Mouse (Mus musculus) liver, embryonic 14.5 days (tissue): ENCODE measurements around the gene Foxa1.

Experiments used
- CTCF ChIP-seq: IDR thresholded peaks from 2 replicates; pipeline ENCODE4 v1.5.1; 2016; ENCODE audit warnings: antibody characterized with exemption, low read depth, control low read depth
- EP300 ChIP-seq: IDR thresholded peaks from 2 replicates; pipeline ENCODE4 v1.6.1; 2016; ENCODE audit warnings: antibody characterized with exemption, low read depth

DNA sequence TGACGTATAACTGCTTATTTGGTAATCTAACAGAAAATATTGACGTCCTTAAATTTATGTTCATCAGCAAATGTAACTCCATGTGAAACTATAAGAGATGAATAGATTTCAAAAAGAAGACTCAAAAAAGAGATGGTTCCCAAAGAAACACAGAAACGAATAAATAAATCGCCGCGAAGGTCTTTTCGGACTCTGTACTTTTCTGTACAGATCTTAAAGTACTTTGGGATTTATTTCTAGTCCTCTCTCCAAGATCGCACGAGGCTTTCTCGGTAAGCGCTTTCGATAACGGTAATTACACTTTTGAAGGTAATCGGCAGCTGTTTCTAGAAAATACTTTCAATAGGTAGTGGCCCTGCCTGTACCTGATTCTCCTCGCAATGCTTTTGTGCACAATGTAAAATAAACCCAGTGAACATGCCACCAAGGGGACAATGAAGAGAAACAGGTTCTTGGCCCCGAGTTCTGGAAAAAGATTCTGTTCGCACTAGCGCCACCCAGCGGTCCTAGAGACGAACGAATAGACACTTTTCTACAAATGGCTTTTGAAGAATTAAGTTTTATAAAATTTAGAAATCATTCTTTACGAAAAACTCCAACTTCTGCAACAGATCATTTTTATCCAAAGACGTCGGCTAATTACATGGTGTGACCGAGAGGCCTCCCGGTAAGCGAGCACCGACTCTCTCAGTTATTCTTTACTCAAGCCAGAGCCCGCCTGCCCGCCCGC lies 1.9 kb downstream of the Foxa1 start:
- peak; percentile 47 for TF ChIP-seq CTCF
- TF ChIP-seq EP300 = no peak
